Mouse (Mus musculus) myocyte (in vitro differentiated cells): Measurements from ENCODE around the gene Nlrc5.

Experiments used
- CEBPB ChIP-seq: IDR thresholded peaks from 2 replicates; pipeline ENCODE4 v1.6.1; 2011; ENCODE audit warnings: mild to moderate bottlenecking, moderate library complexity; ENCODE audit not compliant: poor library complexity, insufficient read depth, severe bottlenecking
- MAX ChIP-seq: IDR thresholded peaks from one replicate; pipeline ENCODE4 v1.6.1; 2011; ENCODE audit warnings: low read depth, mild to moderate bottlenecking, control low read depth
- POLR2A ChIP-seq: IDR thresholded peaks from one replicate; pipeline ENCODE4 v1.6.1; 2011; ENCODE audit warnings: low read depth, mild to moderate bottlenecking, control low read depth, moderate library complexity; ENCODE audit not compliant: insufficient read length
- TCF3 ChIP-seq: IDR thresholded peaks from one replicate; pipeline ENCODE4 v1.6.1; 2011; ENCODE audit warnings: low read depth, control low read depth; ENCODE audit not compliant: insufficient read length

DNA sequence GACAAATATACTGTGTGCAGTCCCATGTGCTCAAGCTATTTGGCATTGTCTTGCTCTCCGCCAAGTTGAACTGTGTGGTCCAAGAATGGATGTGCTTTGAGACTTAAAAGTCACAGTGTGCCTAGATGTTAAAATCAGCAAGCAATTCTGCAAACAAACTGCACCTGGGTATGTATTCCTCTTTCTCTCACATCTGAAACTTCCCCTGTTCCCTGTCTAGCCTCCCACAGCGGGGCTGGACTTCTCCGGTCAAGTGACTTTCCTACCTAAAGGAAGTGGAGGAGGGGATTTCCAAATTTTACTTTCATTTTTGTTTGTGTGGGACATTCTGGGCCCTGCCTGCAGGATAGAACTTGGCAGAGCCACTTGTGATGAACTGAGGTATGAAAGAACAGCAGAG lies 9.0 kb downstream of the Nlrc5 start:
- TF ChIP-seq TCF3 = no peak
- no peak for TF ChIP-seq CEBPB
- no peak for TF ChIP-seq POLR2A
- TF ChIP-seq MAX = no peak
